Mouse (Mus musculus) intestine, embryonic 14.5 days (tissue): ENCODE data around the gene Ide. TPM values are rescaled to one million over a fixed set of nuclear protein-coding genes. Genes with fewer than 3 reads are reported as not detected.

Experiments used
- ATAC-seq: fragments of 200-750 bp; cut with Nextera tagmentation; replicated peaks from 2 replicates; pipeline ENCODE4 v1.8.0; 2017; ENCODE audit warnings: low read depth, moderate number of reproducible peaks, moderate TSS enrichment, moderate library complexity; ENCODE audit not compliant: low FRiP score, low TSS enrichment
- DNase-seq: peaks from one replicate; pipeline ENCODE4 v3.0.0-alpha.2; 2018; ENCODE audit warnings: low spot score
- H3K27ac ChIP-seq: fragments of 300-500 bp; sonication (generic); 2 replicates; pipeline ENCODE4 v1.5.1; 2014; ENCODE audit warnings: low read depth, mild to moderate bottlenecking, control low read depth
- H3K27me3 ChIP-seq: fragments of 300-500 bp; sonication (generic); replicated peaks from 2 replicates; pipeline ENCODE4 v1.6.1; 2014; ENCODE audit warnings: low read length, control low read depth; ENCODE audit not compliant: control insufficient read depth, insufficient read depth
- H3K36me3 ChIP-seq: fragments of 300-500 bp; sonication (generic); 2 replicates; pipeline ENCODE4 v1.6.1; 2014; ENCODE audit warnings: low read length, control low read depth; ENCODE audit not compliant: control insufficient read depth, insufficient read depth
- H3K4me1 ChIP-seq: fragments of 300-500 bp; sonication (generic); replicated peaks from 2 replicates; pipeline ENCODE4 v1.6.1; 2014; ENCODE audit warnings: low read length, control low read depth, mixed read lengths; ENCODE audit not compliant: control insufficient read depth, insufficient read depth
- H3K4me2 ChIP-seq: fragments of 300-500 bp; sonication (generic); 2 replicates; pipeline ENCODE4 v1.6.1; 2014; ENCODE audit warnings: low read length
- H3K4me3 ChIP-seq: fragments of 300-500 bp; sonication (generic); 2 replicates; pipeline ENCODE4 v1.5.1; 2014; ENCODE audit warnings: low read depth, low read length, control low read depth, mixed read lengths
- H3K9ac ChIP-seq: fragments of 300-500 bp; sonication (generic); 2 replicates; pipeline ENCODE4 v1.6.1; 2014; ENCODE audit warnings: mild to moderate bottlenecking, low read length
- H3K9me3 ChIP-seq: fragments of 300-500 bp; sonication (generic); 2 replicates; pipeline ENCODE4 v1.6.1; 2016; ENCODE audit warnings: low read length, control low read depth; ENCODE audit not compliant: control insufficient read depth
- WGBS: fragments of 180-500 bp; shearing (Covaris S2); extraction: QIAGEN DNeasy Blood & Tissue Kit; methylation state at CpG from one replicate; pipeline ENCODE4 v1.1.7; 2014; 5-methylcytosine and 5-hydroxymethylcytosine counted together
- polyA plus RNA-seq: library from polyadenylated mRNA; unstranded; fragments of >200 nt; fragmentation: Nextera tagmentation; extraction: Ambion mirVana; gene quantifications from 2 replicates; pipeline ENCODE4 v1.2.1, GENCODE M21; 2014

Gene Ide
- polyA plus RNA-seq, result 54.1 and 62.0 TPM in 2 replicates

- Histone ChIP-seq H3K27ac (no peak within 1 kb of the TSS), H3K36me3 (no peaks in the 10 kb centered on the region), H3K9me3 (no peaks in the 10 kb centered on the region), H3K4me2 (no peak within 1 kb of the TSS), H3K27me3 (no peaks in the 10 kb centered on the region), H3K4me1 (peaks cover 6% of the 10 kb centered on the region; the same call in 1 of the 2 replicates), H3K9ac (no peak within 1 kb of the TSS), H3K4me3 (no peak within 1 kb of the TSS)
- WGBS, result 70% methylated on average over 4 of the region's 4 CpGs
- ATAC-seq (no peak), DNase-seq (no peak)
These were observed at the start of gene Ide for GRCm38 (mm10) chr19:37337752-37338151. Gene Ide, minus strand, starts transcription at chr19:37337852.

DNA sequence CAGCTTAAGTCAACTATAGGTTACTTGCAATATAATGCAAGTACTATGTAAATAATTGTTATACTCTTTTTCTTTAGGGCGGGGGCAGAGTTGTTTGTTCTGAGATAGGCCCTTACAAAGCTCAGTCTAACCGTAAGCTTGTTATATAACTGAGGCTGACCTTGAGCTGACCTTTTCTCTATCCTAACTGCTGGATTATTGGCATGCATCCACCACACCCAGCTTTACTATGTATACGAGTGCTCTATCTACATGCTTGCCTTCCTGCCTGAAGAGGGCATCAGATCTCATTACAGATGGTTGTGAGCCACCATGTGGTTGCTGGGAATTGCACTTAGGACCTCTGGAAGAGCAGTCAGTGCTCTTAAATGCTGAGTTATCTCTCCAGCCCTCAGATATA lies 48.5 kb upstream of the Ide start:
- Histone ChIP-seq H3K4me3 (no peak overlapping the region), H3K36me3 (peaks cover 64% of the 10 kb centered on the region), H3K27ac (no peak overlapping the region), H3K27me3 (no peaks in the 10 kb centered on the region), H3K9me3 (no peaks in the 10 kb centered on the region), H3K4me1 (no peaks in the 10 kb centered on the region), H3K9ac (no peak overlapping the region), H3K4me2 (no peak overlapping the region)
- no peak for DNase-seq
- 69% methylated on average over 3 of the region's 3 CpGs for WGBS
- no peak for ATAC-seq

DNA sequence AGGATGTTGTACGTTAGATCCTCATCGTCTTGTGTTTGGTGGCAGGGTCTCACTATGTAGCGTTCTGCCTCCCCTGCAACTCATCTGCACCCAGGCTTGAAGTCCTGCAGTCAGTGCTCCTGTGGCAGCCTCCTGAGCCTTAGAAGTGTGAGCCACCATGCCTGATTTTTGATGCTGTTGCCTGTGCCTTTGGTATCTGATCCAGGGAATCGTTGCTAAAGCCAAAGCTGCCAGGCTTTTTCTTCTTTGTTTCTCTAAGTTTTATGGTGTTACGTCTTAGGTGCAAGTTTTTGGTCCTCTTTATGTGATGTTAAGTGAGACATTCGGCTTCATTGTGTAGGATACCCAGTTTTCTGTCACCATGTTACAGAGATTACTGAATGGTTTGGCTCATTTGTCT lies 41.2 kb upstream of the Ide start:
- no peak overlapping the region for H3K27ac ChIP-seq
- WGBS, result 85% methylated on average over 6 of the region's 6 CpGs
- no peak overlapping the region for H3K9ac ChIP-seq
- no peaks in the 10 kb centered on the region for H3K36me3 ChIP-seq
- H3K4me1 ChIP-seq, result peaks cover 20% of the 10 kb centered on the region
- no peak overlapping the region for H3K4me2 ChIP-seq
- DNase-seq (no peak), ATAC-seq (no peak)
- no peak overlapping the region for H3K4me3 ChIP-seq
- no peaks in the 10 kb centered on the region for H3K9me3 ChIP-seq
- no peaks in the 10 kb centered on the region for H3K27me3 ChIP-seq

DNA sequence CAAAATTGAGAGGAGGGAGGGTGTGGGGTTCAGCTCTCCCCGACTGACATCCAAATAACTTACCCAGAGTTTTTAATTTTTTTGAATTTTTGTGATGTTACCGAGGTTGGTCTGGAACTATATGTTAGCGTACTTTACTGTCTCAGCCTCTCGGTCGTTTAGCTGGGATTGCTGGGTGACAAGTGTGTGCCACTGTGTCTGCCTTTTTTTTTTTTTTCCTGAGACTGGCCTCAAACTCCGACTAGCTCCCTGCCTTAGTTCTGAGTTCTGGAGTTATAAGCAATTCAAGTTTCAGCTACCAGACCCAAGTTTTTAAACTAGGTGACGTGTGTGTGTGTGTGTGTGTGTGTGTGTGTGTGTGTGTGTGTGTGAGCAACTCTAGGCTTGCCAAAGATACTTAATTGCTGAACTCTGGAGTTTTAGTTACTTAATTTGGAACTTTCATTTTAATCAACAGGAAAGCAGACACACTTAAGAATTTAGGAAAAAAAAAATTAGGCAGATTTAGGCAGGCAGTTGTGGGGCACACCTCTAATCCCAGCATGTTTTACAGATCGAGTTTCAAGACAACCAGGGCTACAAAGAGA lies 39.8 kb upstream of the Ide start:
- Histone ChIP-seq H3K4me1 (peaks cover 20% of the 10 kb centered on the region), H3K27me3 (no peaks in the 10 kb centered on the region), H3K9ac (peak overlapping the region; percentile 84), H3K9me3 (no peaks in the 10 kb centered on the region), H3K4me2 (peak overlapping the region; percentile 65), H3K27ac (no peak overlapping the region), H3K4me3 (peak overlapping the region; percentile 97), H3K36me3 (no peaks in the 10 kb centered on the region)
- ATAC-seq (no peak), DNase-seq (no peak)
- WGBS, result 21% methylated on average over 8 of the region's 8 CpGs

DNA sequence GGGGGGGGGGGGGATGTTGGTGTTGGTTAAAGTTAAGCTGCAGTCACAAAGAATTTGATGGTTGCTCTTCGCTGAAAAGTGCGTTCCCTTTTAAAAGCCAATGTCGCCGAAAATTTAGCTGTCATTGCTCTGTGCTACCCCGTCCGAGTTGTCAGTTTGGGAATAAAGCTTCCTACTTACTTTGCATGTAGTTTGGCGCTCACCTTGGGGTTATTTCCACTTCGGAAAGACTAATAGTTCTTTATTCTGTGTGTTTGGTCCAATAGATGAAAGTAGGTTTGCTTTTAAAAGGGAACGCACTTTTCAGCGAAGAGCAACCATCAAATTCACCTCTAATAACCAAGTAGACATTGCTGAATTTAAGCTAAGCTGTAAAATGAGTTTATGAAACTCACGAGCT lies 39.2 kb upstream of the Ide start:
- Histone ChIP-seq H3K9me3 (no peaks in the 10 kb centered on the region), H3K27me3 (no peaks in the 10 kb centered on the region), H3K4me3 (peak overlapping the region; percentile 97), H3K9ac (peak overlapping the region; percentile 84), H3K4me1 (peaks cover 20% of the 10 kb centered on the region), H3K27ac (peak overlapping the region; percentile 98; the same call in 1 of the 2 replicates), H3K36me3 (no peaks in the 10 kb centered on the region), H3K4me2 (peak overlapping the region; percentile 65)
- 1% methylated on average over 11 of the region's 11 CpGs for WGBS
- DNase-seq (no peak), ATAC-seq (no peak)

DNA sequence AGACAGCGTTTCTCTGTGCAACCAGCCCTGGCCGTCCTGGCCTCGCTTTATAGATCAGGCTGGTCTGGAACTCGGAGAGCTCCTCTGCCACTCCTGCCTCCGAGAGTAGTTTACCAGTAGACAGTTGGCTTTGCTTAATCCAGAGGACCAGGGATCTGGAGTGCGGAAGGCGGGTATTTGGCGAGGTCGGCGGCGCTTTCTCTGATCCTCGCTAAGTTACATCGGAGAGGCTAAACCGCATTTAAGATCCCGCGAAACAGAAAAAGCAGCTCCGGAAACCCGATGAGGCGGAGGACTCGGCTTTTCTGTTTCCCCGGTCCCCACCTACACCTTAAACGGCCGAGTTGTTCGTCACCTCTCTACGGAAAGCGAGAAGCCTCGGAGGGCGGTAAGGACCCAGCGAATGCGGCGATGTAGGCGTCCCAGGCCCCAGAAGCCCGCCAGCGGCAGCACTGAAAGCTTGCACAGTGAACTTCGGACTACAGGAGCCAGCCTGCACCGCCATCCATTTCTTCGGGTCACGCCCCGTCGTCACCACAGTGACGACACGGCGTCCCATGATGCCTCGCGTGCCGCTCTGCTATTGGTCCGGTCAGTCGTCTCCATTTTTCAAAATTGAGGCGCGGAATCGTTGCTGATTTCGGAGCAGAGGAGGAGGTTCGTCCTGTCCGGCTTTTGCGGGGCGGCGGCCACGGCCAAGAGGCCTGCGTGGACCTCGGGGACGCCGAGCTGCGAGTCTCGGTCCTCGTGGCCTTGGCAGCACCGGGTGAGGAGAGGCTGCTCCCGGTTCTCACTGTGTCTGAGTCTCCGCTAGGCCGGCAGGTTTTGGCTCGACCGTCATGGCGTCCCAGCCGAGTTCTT lies 38.3 kb upstream of the Ide start, which contains the start of gene Kif11:
TSS of gene Kif11 (plus strand) at position 649 of the 861 bp plus-strand sequence.
- WGBS, result under 1% methylated on average over 73 of the region's 73 CpGs
- peaks cover 20% of the 10 kb centered on the region for H3K4me1 ChIP-seq
- no peaks in the 10 kb centered on the region for H3K36me3 ChIP-seq
- H3K9me3 ChIP-seq, result no peaks in the 10 kb centered on the region
- H3K4me2 ChIP-seq, result peak within 1 kb of the TSS; percentile 65
- H3K27me3 ChIP-seq, result no peaks in the 10 kb centered on the region
- H3K27ac ChIP-seq, result peak within 1 kb of the TSS; percentile 98
- peak within 1 kb of the TSS; percentile 97 for H3K4me3 ChIP-seq
- DNase-seq, result peak; percentile 96
- ATAC-seq, result peak; percentile 97
- peak within 1 kb of the TSS; percentile 84 for H3K9ac ChIP-seq

GRCm38 (mm10) chr19:37374941-37375754 lies 37.5 kb upstream of the Ide start:
- no peaks in the 10 kb centered on the region for H3K27me3 ChIP-seq
- no peaks in the 10 kb centered on the region for H3K9me3 ChIP-seq
- peaks cover 17% of the 10 kb centered on the region for H3K4me1 ChIP-seq
- 19% methylated on average over 7 of the region's 7 CpGs for WGBS
- no peaks in the 10 kb centered on the region for H3K36me3 ChIP-seq
- no peak for ATAC-seq
- DNase-seq, result no peak
- H3K9ac ChIP-seq, result peak overlapping the region; percentile 84
- H3K4me3 ChIP-seq, result peak overlapping the region; percentile 97
- peak overlapping the region; percentile 98 for H3K27ac ChIP-seq
- H3K4me2 ChIP-seq, result peak overlapping the region; percentile 65

DNA sequence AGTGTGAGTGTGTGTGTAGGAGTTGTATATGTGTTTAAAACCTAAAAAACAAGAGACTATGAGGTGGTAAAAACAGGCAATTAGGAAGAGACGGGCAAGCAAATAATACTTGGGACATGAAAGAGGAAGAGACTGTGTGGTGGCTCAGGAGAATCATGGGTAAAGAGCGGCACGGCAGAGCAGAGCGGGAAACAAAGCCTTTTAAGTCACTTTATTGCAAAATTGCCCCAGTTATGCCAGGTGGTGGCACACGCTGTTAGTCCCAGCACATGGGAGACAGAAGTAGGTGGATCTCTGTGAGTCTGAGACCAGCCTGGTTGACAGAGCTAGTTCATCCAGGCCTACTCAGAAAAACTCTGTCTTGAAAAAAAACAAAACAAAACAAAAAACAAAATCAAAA lies 32.7 kb upstream of the Ide start:
- Histone ChIP-seq H3K4me3 (no peak overlapping the region), H3K9ac (no peak overlapping the region), H3K9me3 (no peaks in the 10 kb centered on the region), H3K4me2 (no peak overlapping the region), H3K27me3 (no peaks in the 10 kb centered on the region), H3K27ac (no peak overlapping the region), H3K36me3 (no peaks in the 10 kb centered on the region), H3K4me1 (peaks cover 4% of the 10 kb centered on the region; the same call in 1 of the 2 replicates)
- DNase-seq, result no peak
- 87% methylated on average over 5 of the region's 5 CpGs for WGBS
- no peak for ATAC-seq
